Mouse (Mus musculus) CH12.LX (cell line): ENCODE data around the gene Kin. TPM values are rescaled to one million over a fixed set of nuclear protein-coding genes. Genes with fewer than 3 reads are reported as not detected.
A peak's percentile ranks its signal among the peaks of the same experiment; 100 is the strongest.

Source experiments
- DNase-seq: peaks from one replicate; pipeline ENCODE4 v3.0.0-alpha.2; 2013; ENCODE audit errors: extremely low read depth
- H3K27ac ChIP-seq: 2 replicates; pipeline ENCODE4 v1.5.1; 2012; ENCODE audit warnings: low read depth, mild to moderate bottlenecking, control low read depth, moderate library complexity; ENCODE audit not compliant: insufficient read depth
- H3K27me3 ChIP-seq: replicated peaks from 2 replicates; pipeline ENCODE3; 2012; ENCODE audit warnings: inconsistent platforms
- H3K36me3 ChIP-seq, 2 experiments: replicated peaks in 1 of 2; 2 replicates each; pipeline versions ENCODE3 to v1.6.1; 2012; ENCODE audit warnings: inconsistent platforms in 1 of 2, low read length in 1 of 2, mild to moderate bottlenecking in 1 of 2, mixed read lengths in 1 of 2, moderate library complexity in 1 of 2; ENCODE audit not compliant: control insufficient read depth in 1 of 2, insufficient read depth in 1 of 2
- H3K4me1 ChIP-seq, 2 experiments: 2 replicates each; pipeline ENCODE4 v1.6.1; 2012; ENCODE audit warnings: inconsistent platforms in 1 of 2, moderate library complexity in 1 of 2; ENCODE audit not compliant: insufficient read depth in 2 of 2, control insufficient read depth in 1 of 2
- H3K4me2 ChIP-seq: 2 replicates; pipeline ENCODE4 v1.6.1; 2012; ENCODE audit warnings: low read depth, mild to moderate bottlenecking, control low read depth; ENCODE audit not compliant: poor library complexity, insufficient read depth, severe bottlenecking
- H3K4me3 ChIP-seq, 3 experiments: fragments of 150-350 bp in 1 of 3; sonication (generic) in 1 of 3; replicated peaks in 1 of 3; 2 replicates each; pipeline versions ENCODE3 to v1.5.1; 2011 to 2012; ENCODE audit warnings: low read depth in 2 of 3, low read length in 2 of 3, mild to moderate bottlenecking in 2 of 3, moderate library complexity in 2 of 3, control low read depth in 1 of 3, improper control_type of control experiment in 1 of 3, inconsistent platforms in 1 of 3, mixed read lengths in 1 of 3; ENCODE audit not compliant: poor library complexity in 1 of 3
- H3K79me2 ChIP-seq: replicated peaks from 2 replicates; pipeline ENCODE4 v1.6.1; 2012; ENCODE audit warnings: mild to moderate bottlenecking, moderate library complexity; ENCODE audit not compliant: control insufficient read depth, poor library complexity, insufficient read depth, severe bottlenecking; ENCODE audit errors: extremely low read depth
- H3K9ac ChIP-seq: 2 replicates; pipeline ENCODE4 v1.6.1; 2012; ENCODE audit warnings: low read depth, mild to moderate bottlenecking, control low read depth, moderate library complexity; ENCODE audit not compliant: insufficient read depth
- H3K9me3 ChIP-seq: replicated peaks from 2 replicates; pipeline ENCODE3; 2012; ENCODE audit warnings: low read length, inconsistent platforms, mixed read lengths
- CTCF ChIP-seq, 2 experiments: IDR thresholded peaks in 1 of 2; conservative IDR thresholded peaks in 1 of 2; 2 replicates each; pipeline ENCODE4 v1.5.1; 2011 to 2012; ENCODE audit warnings: low read depth in 2 of 2, low read length in 2 of 2, improper control_type of control experiment in 1 of 2, inconsistent platforms in 1 of 2, mild to moderate bottlenecking in 1 of 2, moderate library complexity in 1 of 2
- EP300 ChIP-seq: IDR thresholded peaks from 2 replicates; pipeline ENCODE4 v1.6.1; 2011; ENCODE audit warnings: low read length, improper control_type of control experiment
- RAD21 ChIP-seq: IDR thresholded peaks from 2 replicates; pipeline ENCODE4 v1.6.1; 2011; ENCODE audit warnings: low read depth, mild to moderate bottlenecking, low read length, improper control_type of control experiment, moderate library complexity
- SMC3 ChIP-seq: IDR thresholded peaks from 2 replicates; pipeline ENCODE4 v1.6.1; 2011; ENCODE audit warnings: low read depth, low read length, improper control_type of control experiment
- TCF12 ChIP-seq: IDR thresholded peaks from 2 replicates; pipeline ENCODE4 v1.6.1; 2014; ENCODE audit warnings: low read depth, mild to moderate bottlenecking, inconsistent platforms, low read length, improper control_type of control experiment
- ZC3H11A ChIP-seq: IDR thresholded peaks from 2 replicates; pipeline ENCODE4 v1.6.1; 2012; ENCODE audit warnings: low read depth, mild to moderate bottlenecking, inconsistent platforms, low read length, improper control_type of control experiment
- ZKSCAN1 ChIP-seq: IDR thresholded peaks from 2 replicates; pipeline ENCODE4 v1.6.1; 2012; ENCODE audit warnings: low read depth, inconsistent platforms, low read length, improper control_type of control experiment, borderline replicate concordance
- ZMIZ1 ChIP-seq: IDR thresholded peaks from 2 replicates; pipeline ENCODE4 v1.6.1; 2012; ENCODE audit warnings: low read depth, mild to moderate bottlenecking, inconsistent platforms, low read length, improper control_type of control experiment
- dilution Hi-C: fragments of 300-500 bp; cut with MboI; formaldehyde crosslinking; loops from 2 replicates; pipeline ENCODE4 v1.14.3; 2020; ENCODE audit warnings: low sequenced_read_pairs; ENCODE audit not compliant: extremely low pct_unique_long_range_greater_than_20kb, extremely low pct_ligation_motif_present
- in situ Hi-C: fragments of 300-500 bp; cut with MboI; formaldehyde crosslinking; loops from 3 replicates; pipeline ENCODE4 v1.14.3; 2019; ENCODE audit warnings: low sequenced_read_pairs, low pct_ligation_motif_present, low pct_unique_long_range_greater_than_20kb, mixed read lengths
- polyA plus RNA-seq: library from polyadenylated mRNA; unstranded; fragments of >175 nt; gene quantifications from 2 replicates; pipeline ENCODE4 v1.2.1, GENCODE M21; 2012; ENCODE audit warnings: low read depth; ENCODE audit not compliant: insufficient read length
- total RNA-seq, 2 experiments: library from RNA; depleted of rRNA; stranded (reverse); fragments of 300-350 nt in 1 of 2; fragments of >200 nt in 1 of 2; gene quantifications; 2 replicates each; pipeline ENCODE4 v1.2.3; 2012 to 2014

Gene Kin
- total and polyA plus RNA-seq, 3 experiments = 23.0 to 44.7 (median 31.5) TPM

DNA sequence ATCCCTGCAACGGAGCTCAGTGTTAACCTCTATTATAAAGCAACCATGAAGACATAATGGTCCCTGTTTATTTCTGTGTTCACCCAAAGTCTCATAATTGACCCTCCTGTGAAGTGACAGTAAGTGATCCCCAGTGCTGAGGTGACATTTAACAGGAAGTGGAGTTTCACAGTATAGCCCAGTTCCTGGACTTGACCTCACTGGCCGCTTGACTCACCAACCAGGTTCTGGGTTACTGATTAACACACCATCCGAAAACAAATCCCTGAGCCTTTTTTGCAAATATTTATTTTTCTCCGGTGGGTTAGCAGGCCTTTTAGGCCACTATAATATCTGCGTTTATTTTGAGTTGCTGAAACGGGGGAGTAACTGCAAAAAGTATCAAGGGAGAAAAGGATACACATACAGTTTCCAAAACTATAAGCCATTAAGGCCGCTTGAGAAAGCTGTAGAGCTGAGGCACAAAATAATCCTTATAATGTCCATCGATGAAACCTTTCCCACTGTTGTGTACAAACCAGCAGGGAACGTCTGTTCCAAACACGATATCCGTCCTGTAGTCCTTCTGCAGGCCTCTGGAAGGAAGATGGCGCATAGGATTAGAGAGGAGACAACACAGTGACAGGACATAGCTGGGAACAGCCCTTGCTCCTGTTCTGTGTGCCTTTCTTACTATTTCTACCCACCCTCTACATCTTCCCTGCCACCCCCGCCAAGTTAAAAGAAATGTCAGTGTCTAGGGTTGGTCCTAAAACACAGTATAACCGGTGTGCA is 14.1 kb downstream of the Kin start:
- Histone ChIP-seq H3K9me3 (no peaks in the 10 kb centered on the region), H3K36me3 (peaks cover 24 to 48% of the 10 kb centered on the region in 2 experiments), H3K9ac (no peak overlapping the region), H3K4me1 (peaks cover 0 to 4% of the 10 kb centered on the region in 2 experiments; a peak in 1 of 4 replicates), H3K27me3 (no peaks in the 10 kb centered on the region), H3K27ac (no peak overlapping the region), H3K79me2 (no peaks in the 10 kb centered on the region), H3K4me3 (no peak overlapping the region), H3K4me2 (no peak overlapping the region)
- TF ChIP-seq ZMIZ1 = no peak
- in situ Hi-C loops = loop anchor here (5.0 kb wide), 1 partner anchor 198 kb away; no protein-coding TSS in a partner anchor
- dilution Hi-C loops = no loop called here
- DNase-seq = no peak

DNA sequence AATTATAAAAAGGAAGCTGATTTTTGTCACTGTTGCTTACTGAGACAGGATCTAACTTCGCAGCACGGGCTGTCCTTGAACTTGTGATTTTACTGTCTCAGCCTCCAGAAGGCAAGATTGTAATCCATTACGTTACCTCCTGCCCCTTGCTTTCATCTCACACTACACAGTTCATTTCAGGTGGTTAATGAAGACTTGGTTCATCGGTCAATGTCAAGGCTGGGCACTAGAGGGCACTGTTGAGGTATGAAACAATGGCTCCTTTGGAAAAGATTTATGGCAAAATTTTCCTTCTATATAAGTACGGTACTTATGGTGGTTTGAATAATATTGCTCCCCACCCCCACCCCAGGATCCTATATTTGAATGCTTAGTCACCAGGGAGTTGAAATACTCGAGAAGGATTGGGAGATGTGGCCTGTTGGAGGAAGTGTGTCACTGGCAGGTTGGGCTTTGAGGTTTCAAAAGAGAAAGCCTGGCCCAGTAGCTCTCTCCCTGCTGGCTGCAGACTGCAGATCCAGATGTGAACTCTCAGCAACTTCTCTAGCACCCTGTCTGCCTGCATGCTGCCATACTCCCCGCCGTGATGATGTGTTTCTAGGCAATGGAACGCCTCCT is 18.3 kb downstream of the Kin start:
- Histone ChIP-seq H3K36me3 (peaks cover 0 to 10% of the 10 kb centered on the region in 2 experiments), H3K79me2 (no peaks in the 10 kb centered on the region), H3K9ac (no peak overlapping the region), H3K27ac (no peak overlapping the region), H3K4me2 (no peak overlapping the region), H3K9me3 (no peaks in the 10 kb centered on the region), H3K4me1 (peaks cover 2 to 15% of the 10 kb centered on the region in 2 experiments; a peak in 3 of 4 replicates), H3K4me3 (no peak overlapping the region), H3K27me3 (no peaks in the 10 kb centered on the region)
- peak; percentile 39 for DNase-seq
- TF ChIP-seq SMC3 = peak; percentile 28; the same call in 1 of the 2 replicates
- peak; percentile 55 to 70 for TF ChIP-seq CTCF (conservative IDR thresholded peaks at IDR 0.05 in 1 of 2, IDR thresholded peaks at IDR 0.05 in 1 of 2; ENCODE audit: low read depth in 2 of 2, low read length in 2 of 2)
- TF ChIP-seq ZC3H11A = no peak
- TF ChIP-seq RAD21 = peak; percentile 43
- dilution Hi-C loops (no loop called here), in situ Hi-C loops (loop anchor here (5.0 kb wide), 1 partner anchor 194 kb away; no protein-coding TSS in a partner anchor)

DNA sequence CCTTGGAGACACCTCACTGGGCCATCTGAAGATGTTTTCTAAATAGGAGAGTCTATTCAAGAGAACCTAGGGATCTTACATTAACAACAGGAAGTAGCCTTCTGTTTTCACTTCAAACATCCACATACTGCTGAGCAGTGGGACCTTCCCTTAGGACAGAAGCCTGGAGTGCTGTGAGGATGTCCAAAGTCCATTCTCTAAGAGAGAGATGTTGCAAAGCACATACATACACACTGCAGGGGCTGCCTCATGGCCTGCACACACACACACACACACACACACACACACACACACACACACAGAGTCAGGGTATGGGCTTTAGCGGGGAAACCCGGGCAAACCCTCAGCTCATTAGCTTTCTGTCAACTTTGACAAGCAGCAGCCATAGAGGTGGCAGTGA is 20.1 kb downstream of the Kin start:
- H3K36me3 ChIP-seq = no peaks in the 10 kb centered on the region
- no peaks in the 10 kb centered on the region for H3K79me2 ChIP-seq
- H3K27ac ChIP-seq = no peak overlapping the region
- in situ Hi-C loops (no loop called here), dilution Hi-C loops (no loop called here)
- H3K9ac ChIP-seq = no peak overlapping the region
- peaks cover 2 to 15% of the 10 kb centered on the region in 2 experiments; a peak in 3 of 4 replicates for H3K4me1 ChIP-seq
- H3K4me3 ChIP-seq = no peak overlapping the region
- no peak overlapping the region for H3K4me2 ChIP-seq
- TF ChIP-seq EP300 (no peak), TCF12 (no peak), RAD21 (no peak), ZKSCAN1 (no peak)
- H3K9me3 ChIP-seq = no peaks in the 10 kb centered on the region
- DNase-seq = no peak
- no peaks in the 10 kb centered on the region for H3K27me3 ChIP-seq
